Mouse (Mus musculus): Measurements from ENCODE around the gene Gigyf1.
A peak's percentile ranks its signal among the peaks of the same experiment; 100 is the strongest.

The Gigyf1 gene

GRCm38 (mm10) chr5:137513951-137514721, 4.2 kb upstream of the Gigyf1 start:
- no peak for DNase-seq (ENCODE audit: low spot score)

- no peak for DNase-seq (ENCODE audit: low spot score)
These were observed 3.5 kb upstream of the Gigyf1 start for GRCm38 (mm10) chr5:137514811-137515210.

GRCm38 (mm10) chr5:137519691-137520550, 1.6 kb downstream of the Gigyf1 start:
- no peak for DNase-seq (ENCODE audit: low spot score)

GRCm38 (mm10) chr5:137521861-137522260, 3.5 kb downstream of the Gigyf1 start:
- no peak for DNase-seq (ENCODE audit: low spot score)

GRCm38 (mm10) chr5:137522711-137523110, 4.4 kb downstream of the Gigyf1 start:
- no peak for DNase-seq (ENCODE audit: low spot score)

GRCm38 (mm10) chr5:137523396-137524250, 5.3 kb downstream of the Gigyf1 start:
- no peak for DNase-seq (ENCODE audit: low spot score)

GRCm38 (mm10) chr5:137524251-137524515, 5.8 kb downstream of the Gigyf1 start:
- no peak for DNase-seq (ENCODE audit: low spot score)

- DNase-seq (ENCODE audit: low spot score), result no peak
These were observed 6.3 kb downstream of the Gigyf1 start for GRCm38 (mm10) chr5:137524671-137525070.

- no peak for DNase-seq (ENCODE audit: low spot score)
These were observed 7.2 kb downstream of the Gigyf1 start for GRCm38 (mm10) chr5:137525511-137525910.

- peak; percentile 35 for DNase-seq (ENCODE audit: low spot score)
These were observed 8.0 kb downstream of the Gigyf1 start for GRCm38 (mm10) chr5:137526192-137526936.

- no peak for DNase-seq (ENCODE audit: low spot score)
These were observed 9.1 kb downstream of the Gigyf1 start for GRCm38 (mm10) chr5:137527413-137527812.

GRCm38 (mm10) chr5:137528247-137528968, 10.1 kb downstream of the Gigyf1 start:
- DNase-seq (ENCODE audit: low spot score), result no peak

GRCm38 (mm10) chr5:137529221-137529995, 11.1 kb downstream of the Gigyf1 start:
- no peak for DNase-seq (ENCODE audit: low spot score)

- no peak for DNase-seq (ENCODE audit: low spot score)
These were observed 11.7 kb downstream of the Gigyf1 start for GRCm38 (mm10) chr5:137530075-137530474.

- peak; percentile 88 for DNase-seq (ENCODE audit: low spot score)
These were observed 12.5 kb downstream of the Gigyf1 start for GRCm38 (mm10) chr5:137530588-137531413.

- peak; percentile 47 for DNase-seq (ENCODE audit: low spot score)
These were observed 13.2 kb downstream of the Gigyf1 start for GRCm38 (mm10) chr5:137531414-137532130.

GRCm38 (mm10) chr5:137532131-137532807, 13.9 kb downstream of the Gigyf1 start:
- peak; percentile 46 for DNase-seq (ENCODE audit: low spot score)

GRCm38 (mm10) chr5:137532808-137533116, 14.4 kb downstream of the Gigyf1 start:
- no peak for DNase-seq (ENCODE audit: low spot score)
